Mouse (Mus musculus) midbrain, embryonic 14.5 days (tissue): Measurements from ENCODE around the gene Rbm12. TPM values are rescaled to one million over a fixed set of nuclear protein-coding genes. Genes with fewer than 3 reads are reported as not detected.

ENCODE experiments used
- ATAC-seq: fragments of 200-750 bp; cut with Nextera tagmentation; 2 replicates; pipeline ENCODE4 v1.8.0; 2017; ENCODE audit warnings: moderate number of reproducible peaks, moderate library complexity; ENCODE audit not compliant: low FRiP score, low TSS enrichment
- DNase-seq: peaks from one replicate; pipeline ENCODE4 v3.0.0-alpha.2; 2015
- H3K27ac ChIP-seq: fragments of 300-500 bp; sonication (generic); replicated peaks from 2 replicates; pipeline ENCODE4 v1.5.1; 2014; ENCODE audit warnings: mild to moderate bottlenecking, low read depth, low read length, moderate library complexity
- H3K27me3 ChIP-seq: fragments of 300-500 bp; sonication (generic); 2 replicates; pipeline ENCODE4 v1.6.1; 2014; ENCODE audit warnings: low read length, control low read depth, mixed read lengths; ENCODE audit not compliant: control insufficient read depth, insufficient read depth
- H3K36me3 ChIP-seq: fragments of 300-500 bp; sonication (generic); 2 replicates; pipeline ENCODE4 v1.6.1; 2014; ENCODE audit warnings: low read length, control low read depth; ENCODE audit not compliant: control insufficient read depth, insufficient read depth
- H3K4me1 ChIP-seq: fragments of 300-500 bp; sonication (generic); 2 replicates; pipeline ENCODE4 v1.6.1; 2014; ENCODE audit warnings: mild to moderate bottlenecking, antibody characterized with exemption, low read length, control low read depth; ENCODE audit not compliant: control insufficient read depth, insufficient read depth
- H3K4me2 ChIP-seq: fragments of 300-500 bp; sonication (generic); 2 replicates; pipeline ENCODE4 v1.6.1; 2014; ENCODE audit warnings: mild to moderate bottlenecking, low read length, moderate library complexity
- H3K4me3 ChIP-seq: fragments of 300-500 bp; sonication (generic); replicated peaks from 2 replicates; pipeline ENCODE4 v1.5.1; 2014; ENCODE audit warnings: low read depth, low read length
- H3K9ac ChIP-seq: fragments of 300-500 bp; sonication (generic); replicated peaks from 2 replicates; pipeline ENCODE4 v1.6.1; 2014; ENCODE audit warnings: mild to moderate bottlenecking, low read length, moderate library complexity
- H3K9me3 ChIP-seq: fragments of 300-500 bp; sonication (generic); 2 replicates; pipeline ENCODE4 v1.6.1; 2016; ENCODE audit warnings: low read length, control low read depth, mixed read lengths; ENCODE audit not compliant: control insufficient read depth
- WGBS: fragments of 180-500 bp; shearing (Covaris S2); extraction: QIAGEN DNeasy Blood & Tissue Kit; methylation state at CpG from one replicate; pipeline ENCODE4 v1.1.7; 2014; 5-methylcytosine and 5-hydroxymethylcytosine counted together
- polyA plus RNA-seq: library from polyadenylated mRNA; unstranded; fragments of >200 nt; fragmentation: Nextera tagmentation; extraction: Ambion mirVana; gene quantifications from 2 replicates; pipeline ENCODE4 v1.2.1, GENCODE M21; 2014

The Rbm12 gene
- polyA plus RNA-seq = 23.6 and 34.0 TPM in 2 replicates

- under 1% methylated on average over 74 of the region's 74 CpGs for WGBS
Measured at GRCm38 (mm10) chr2:156111358-156112079, at the start of gene Rbm12, which contains the start of gene Cpne1. Rbm12 (minus strand) TSS chr2:156111978. Cpne1 (minus strand) TSS chr2:156111965.

GRCm38 (mm10) chr2:156151538-156151937 lies 39.8 kb upstream of the Rbm12 start:
- H3K36me3 ChIP-seq = peaks cover 77% of the 10 kb centered on the region

More at GRCm38 (mm10) chr2:156111358-156112079, at the start of gene Rbm12, which contains the start of gene Cpne1:
- peak within 1 kb of the TSS; percentile 74 for H3K4me2 ChIP-seq
- peaks cover 16% of the 10 kb centered on the region for H3K4me1 ChIP-seq
- no peaks in the 10 kb centered on the region for H3K27me3 ChIP-seq
- ATAC-seq = peak; percentile 92
- DNase-seq = peak; percentile 98
- H3K36me3 ChIP-seq = no peaks in the 10 kb centered on the region
- H3K27ac ChIP-seq = peak within 1 kb of the TSS; percentile 92
- H3K9ac ChIP-seq = peak within 1 kb of the TSS; percentile 96
- H3K9me3 ChIP-seq = no peaks in the 10 kb centered on the region
- H3K4me3 ChIP-seq = peak within 1 kb of the TSS; percentile 97

GRCm38 (mm10) chr2:156147316-156147915 lies 35.6 kb upstream of the Rbm12 start:
- peaks cover 52% of the 10 kb centered on the region for H3K36me3 ChIP-seq
- no peak for ATAC-seq
- 89% methylated on average over 3 of the region's 3 CpGs for WGBS

More at GRCm38 (mm10) chr2:156151538-156151937, 39.8 kb upstream of the Rbm12 start:
- Histone ChIP-seq H3K9me3 (no peaks in the 10 kb centered on the region), H3K4me1 (no peaks in the 10 kb centered on the region), H3K4me3 (no peak overlapping the region), H3K27me3 (no peaks in the 10 kb centered on the region), H3K27ac (no peak overlapping the region), H3K9ac (no peak overlapping the region), H3K4me2 (no peak overlapping the region)
- ATAC-seq = no peak
- DNase-seq = no peak

GRCm38 (mm10) chr2:156146272-156146989 lies 34.7 kb upstream of the Rbm12 start:
- Histone ChIP-seq H3K36me3 (peaks cover 51% of the 10 kb centered on the region), H3K9me3 (no peaks in the 10 kb centered on the region), H3K27me3 (no peaks in the 10 kb centered on the region), H3K4me1 (no peaks in the 10 kb centered on the region), H3K4me2 (no peak overlapping the region), H3K4me3 (no peak overlapping the region), H3K9ac (no peak overlapping the region), H3K27ac (no peak overlapping the region)
- WGBS = 73% methylated on average over 5 of the region's 5 CpGs
- DNase-seq = no peak
- no peak for ATAC-seq

More at GRCm38 (mm10) chr2:156147316-156147915, 35.6 kb upstream of the Rbm12 start:
- Histone ChIP-seq H3K4me1 (no peaks in the 10 kb centered on the region), H3K4me3 (no peak overlapping the region), H3K27me3 (no peaks in the 10 kb centered on the region), H3K27ac (no peak overlapping the region), H3K4me2 (no peak overlapping the region), H3K9me3 (no peaks in the 10 kb centered on the region), H3K9ac (no peak overlapping the region)
- DNase-seq = no peak

- H3K4me1 ChIP-seq = no peaks in the 10 kb centered on the region
- H3K9me3 ChIP-seq = no peaks in the 10 kb centered on the region
- no peak overlapping the region; the same call in 1 of the 2 replicates for H3K4me3 ChIP-seq
- no peak overlapping the region for H3K9ac ChIP-seq
- H3K27ac ChIP-seq = no peak overlapping the region
- no peaks in the 10 kb centered on the region for H3K27me3 ChIP-seq
- 70% methylated on average over 11 of the region's 11 CpGs for WGBS
- H3K4me2 ChIP-seq = peak overlapping the region; percentile 56
- ATAC-seq (no peak), DNase-seq (no peak)
- peaks cover 45% of the 10 kb centered on the region for H3K36me3 ChIP-seq
Measured at GRCm38 (mm10) chr2:156145486-156146130, 33.8 kb upstream of the Rbm12 start.

GRCm38 (mm10) chr2:156143953-156144724 lies 32.4 kb upstream of the Rbm12 start, which contains the start of the genes Romo1 and Nfs1:
Romo1 (plus strand) TSS chr2:156144039.
Nfs1 (minus strand) TSS chr2:156144186.
- Histone ChIP-seq H3K4me1 (no peaks in the 10 kb centered on the region), H3K9ac (peak within 1 kb of the TSS; percentile 75), H3K27me3 (no peaks in the 10 kb centered on the region), H3K4me3 (peak within 1 kb of the TSS; percentile 81), H3K27ac (peak within 1 kb of the TSS; percentile 94), H3K9me3 (no peaks in the 10 kb centered on the region), H3K36me3 (peaks cover 33% of the 10 kb centered on the region), H3K4me2 (peak within 1 kb of the TSS; percentile 56)
- ATAC-seq (peak; percentile 99), DNase-seq (peak; percentile 98)
- 0% methylated on average over 69 of the region's 70 CpGs for WGBS

GRCm38 (mm10) chr2:156143367-156143766 lies 31.6 kb upstream of the Rbm12 start:
- Histone ChIP-seq H3K9ac (peak overlapping the region; percentile 75), H3K27ac (peak overlapping the region; percentile 94), H3K9me3 (no peaks in the 10 kb centered on the region), H3K4me3 (peak overlapping the region; percentile 81), H3K4me1 (no peaks in the 10 kb centered on the region), H3K4me2 (peak overlapping the region; percentile 56), H3K27me3 (no peaks in the 10 kb centered on the region), H3K36me3 (peaks cover 26% of the 10 kb centered on the region)
- 2% methylated on average over 16 of the region's 16 CpGs for WGBS
- ATAC-seq (no peak), DNase-seq (no peak)
